ENCODE assay signal across 21 mouse cellular contexts in the genomic region with DNA sequence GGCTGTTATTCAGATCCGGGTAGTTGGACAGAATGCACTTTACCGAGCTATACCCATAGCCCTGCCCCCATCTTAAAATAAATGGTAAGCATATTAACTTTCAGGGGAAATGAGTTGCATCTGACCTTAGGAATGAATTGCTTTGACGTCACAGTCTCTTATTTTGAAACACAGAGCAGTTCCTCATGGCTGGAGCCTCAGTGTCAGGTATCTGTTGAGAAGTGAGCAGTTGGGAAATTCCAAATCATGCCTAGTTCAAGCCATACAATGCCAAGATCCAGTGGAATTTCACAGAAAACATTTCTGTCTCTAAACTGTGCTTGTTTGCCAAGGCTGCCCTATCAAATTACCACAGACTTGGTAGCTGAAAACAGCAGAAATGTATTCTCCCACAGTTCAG. TPM values are rescaled to one million over a fixed set of nuclear protein-coding genes. Genes with fewer than 3 reads are reported as not detected.
DNase-seq lines count a peak whose midpoint lies in the region; ATAC-seq and TF ChIP-seq lines count a peak whose summit lies in the region.
"Had no signal": no experiment of that assay in that cellular context is flagged by ENCODE, and none has a peak within 500 bp of the region (broad histone marks: within the 10 kb centered on the region; RNA-seq: fewer than 3 reads in every experiment).

No protein-coding gene starts in this region.

- no peak overlapping the region for H3K4me3 ChIP-seq in kidney, postnatal 0 days (replicated peaks; ENCODE audit: low read depth, low read length)
- no peak overlapping the region for H3K4me3 ChIP-seq in kidney, adult 2 months (ENCODE audit: insufficient read depth, low read depth, low read length)
- no peak overlapping the region for H3K4me3 ChIP-seq in embryonic facial prominence, embryonic 14.5 days (ENCODE audit: low read depth, low read length)
- H3K4me3 ChIP-seq: intestine, embryonic 15.5 days; kidney, embryonic 15.5 days; limb, embryonic 15.5 days; midbrain, embryonic 10.5 days; neural tube, embryonic 13.5 days had no signal

- H3K4me1 ChIP-seq in kidney, postnatal 0 days (replicated peaks; ENCODE audit: insufficient read depth, low read length), result peaks cover 5% of the 10 kb centered on the region; the same call in 1 of the 2 replicates
- peaks cover 9% of the 10 kb centered on the region; the same call in 1 of the 2 replicates for H3K4me1 ChIP-seq in kidney, adult 2 months (ENCODE audit: control insufficient read depth, insufficient read depth, low read length)
- H3K4me1 ChIP-seq in embryonic facial prominence, embryonic 14.5 days (ENCODE audit: control insufficient read depth, insufficient read depth, low read length), result peaks cover 10% of the 10 kb centered on the region

- H3K36me3 ChIP-seq in kidney, postnatal 0 days (ENCODE audit: insufficient read depth, low read length), result no peaks in the 10 kb centered on the region
- H3K36me3 ChIP-seq in kidney, adult 2 months (ENCODE audit: control insufficient read depth, insufficient read depth, low read length), result no peaks in the 10 kb centered on the region
- H3K36me3 ChIP-seq in embryonic facial prominence, embryonic 14.5 days (ENCODE audit: control insufficient read depth, insufficient read depth, low read length), result no peaks in the 10 kb centered on the region
- H3K36me3 ChIP-seq: intestine, embryonic 15.5 days; kidney, embryonic 15.5 days; limb, embryonic 15.5 days; midbrain, embryonic 10.5 days; neural tube, embryonic 13.5 days had no signal

- TF ChIP-seq CTCF in kidney, postnatal 0 days (IDR thresholded peaks at IDR 0.05; ENCODE audit: low read depth), result no peak
- no peak for TF ChIP-seq CTCF in kidney, adult 2 months (conservative IDR thresholded peaks at IDR 0.05; ENCODE audit: insufficient read depth, insufficient read length, low read depth, low read length)

- DNase-seq in kidney, postnatal 0 days (ENCODE audit: low spot score), result peak; percentile 45
- DNase-seq in kidney, adult 2 months, result no peak
- DNase-seq in A20 (ENCODE audit: low read depth, low spot score), result peak; percentile 83
- DNase-seq in embryonic facial prominence, embryonic 14.5 days (ENCODE audit: low spot score), result peak; percentile 42
- DNase-seq in naive thymus-derived CD4-positive, alpha-beta T cell, adult 2 months (ENCODE audit: low read depth), result peak; percentile 8
- DNase-seq in cerebellum, adult 11-12 months, result no peak
- no peak for DNase-seq in heart, postnatal 4 days
- DNase-seq: adrenal gland, postnatal 36 days; cerebellum, adult 2 months; heart, postnatal 10 days; lung, postnatal 14 days; right cerebral cortex, adult 18-20 months; thymus, postnatal 36 days had no signal

- no peak for ATAC-seq in kidney, postnatal 0 days (replicated peaks; ENCODE audit: low FRiP score, low read depth)
- ATAC-seq in embryonic facial prominence, embryonic 14.5 days (ENCODE audit: low read depth), result no peak
- ATAC-seq: forebrain, embryonic 16.5 days; intestine, embryonic 15.5 days had no signal

- no peaks in the 10 kb centered on the region for H3K27me3 ChIP-seq in kidney, postnatal 0 days (ENCODE audit: insufficient read depth, low read length)
- no peaks in the 10 kb centered on the region for H3K27me3 ChIP-seq in kidney, adult 2 months (replicated peaks; ENCODE audit: control insufficient read depth, insufficient read depth, low read length)
- H3K27me3 ChIP-seq in embryonic facial prominence, embryonic 14.5 days (replicated peaks; ENCODE audit: control insufficient read depth, insufficient read depth, low read length), result no peaks in the 10 kb centered on the region
- H3K27me3 ChIP-seq: intestine, embryonic 15.5 days; kidney, embryonic 15.5 days; limb, embryonic 15.5 days; neural tube, embryonic 13.5 days had no signal

- no peak overlapping the region for H3K4me2 ChIP-seq in kidney, postnatal 0 days (ENCODE audit: low read length)
- H3K4me2 ChIP-seq in embryonic facial prominence, embryonic 14.5 days (ENCODE audit: low read depth, low read length), result no peak overlapping the region
- H3K4me2 ChIP-seq: heart, embryonic 11.5 days; hindbrain, embryonic 14.5 days; intestine, embryonic 15.5 days; kidney, embryonic 15.5 days; limb, embryonic 15.5 days had no signal

- no peaks in the 10 kb centered on the region for H3K9me3 ChIP-seq in kidney, postnatal 0 days (replicated peaks; ENCODE audit: low read length)
- H3K9me3 ChIP-seq in embryonic facial prominence, embryonic 14.5 days (ENCODE audit: control insufficient read depth, low read length), result no peaks in the 10 kb centered on the region
- H3K9me3 ChIP-seq: intestine, embryonic 15.5 days; kidney, embryonic 15.5 days; limb, embryonic 15.5 days; midbrain, embryonic 10.5 days; neural tube, embryonic 13.5 days had no signal

- no peak overlapping the region for H3K27ac ChIP-seq in kidney, postnatal 0 days
- no peak overlapping the region for H3K27ac ChIP-seq in kidney, adult 2 months (ENCODE audit: insufficient read depth, low read depth, low read length)
- no peak overlapping the region for H3K27ac ChIP-seq in embryonic facial prominence, embryonic 14.5 days (replicated peaks; ENCODE audit: low read depth, low read length)
- H3K27ac ChIP-seq: intestine, embryonic 15.5 days; kidney, embryonic 15.5 days; limb, embryonic 15.5 days; midbrain, embryonic 10.5 days; neural tube, embryonic 13.5 days had no signal

- H3K9ac ChIP-seq in kidney, postnatal 0 days (ENCODE audit: low read depth, low read length), result no peak overlapping the region
- H3K9ac ChIP-seq in embryonic facial prominence, embryonic 14.5 days (ENCODE audit: low read depth, low read length), result no peak overlapping the region
- H3K9ac ChIP-seq: hindbrain, embryonic 14.5 days; intestine, embryonic 15.5 days; kidney, embryonic 15.5 days; limb, embryonic 15.5 days; neural tube, embryonic 13.5 days had no signal

- 42% methylated on average over 3 of the region's 3 CpGs for WGBS in kidney, postnatal 0 days
- WGBS in kidney, adult 2 months, result 64% methylated on average over 3 of the region's 3 CpGs
- 43% methylated on average over 3 of the region's 3 CpGs for WGBS in embryonic facial prominence, embryonic 14.5 days

- no peak for TF ChIP-seq POLR2A in kidney, adult 2 months (IDR thresholded peaks at IDR 0.05; ENCODE audit: low read depth, low read length)

RNA-seq across cellular contexts. Expression of a gene that starts 2.3 kb away (rescaled TPM):
- 19.0 and 21.6 TPM in 2 replicates for polyA plus RNA-seq in kidney, postnatal 0 days (2015; fragmentation: Nextera tagmentation; extraction: Ambion mirVana)
- 8.0 and 17.0 TPM in 2 replicates for polyA plus RNA-seq in kidney, adult 2 months (2012; rRNA removed)
- polyA plus RNA-seq in embryonic facial prominence, embryonic 14.5 days (2014; fragmentation: Nextera tagmentation; extraction: Ambion mirVana), result 16.5 and 18.2 TPM in 2 replicates
- total RNA-seq in heart, postnatal 4 days (2021), result 10 to 100 TPM; 33.2 to 34.5 TPM

RNA-seq across cellular contexts. Expression of a gene that starts 39.3 kb away (rescaled TPM):
- polyA plus RNA-seq in kidney, postnatal 0 days (2015; fragmentation: Nextera tagmentation; extraction: Ambion mirVana), result 53.1 and 57.3 TPM in 2 replicates
- 286 and 363 TPM in 2 replicates for polyA plus RNA-seq in kidney, adult 2 months (2012; rRNA removed)
- 33.4 and 38.6 TPM in 2 replicates for polyA plus RNA-seq in embryonic facial prominence, embryonic 14.5 days (2014; fragmentation: Nextera tagmentation; extraction: Ambion mirVana)
- total RNA-seq in heart, postnatal 4 days (2021), result 10 to 100 TPM; 69.7 to 78.2 TPM

Comparison
In these comparisons a context has a peak if more than half of its experiments do, and no peak if none do; other contexts are left out.
1. DNase-seq: peak in kidney, postnatal 0 days (single experiment), A20 (single experiment), embryonic facial prominence, embryonic 14.5 days (single experiment) and naive thymus-derived CD4-positive, alpha-beta T cell, adult 2 months (single experiment); none in kidney, adult 2 months (single experiment), cerebellum, adult 11-12 months (single experiment) and heart, postnatal 4 days (single experiment).